Mouse (Mus musculus): Measurements from ENCODE around the gene Fam19a4.

- TF ChIP-seq CTCF (conservative IDR thresholded peaks at IDR 0.05; ENCODE audit: low read length), result peak; percentile 91
- no peak for TF ChIP-seq NANOG (IDR thresholded peaks at IDR 0.05; ENCODE audit: borderline replicate concordance, low read length)
- TF ChIP-seq POU5F1 (IDR thresholded peaks at IDR 0.05; ENCODE audit: borderline replicate concordance, low read length), result no peak
Measured at GRCm38 (mm10) chr6:96853065-96853464, 207.1 kb downstream of the Fam19a4 start.

Data from E14TG2a.4 (cell line).